Mouse (Mus musculus): ENCODE measurements around the gene Prkd1. TPM values are rescaled to one million over a fixed set of nuclear protein-coding genes. Genes with fewer than 3 reads are reported as not detected.

The Prkd1 gene
- polyA plus RNA-seq, 1 experiment from 2014 or later, result 5.5 TPM

- 67% methylated on average over 1 of the region's 1 CpGs for WGBS
Measured at GRCm38 (mm10) chr12:50599370-50599769, 49.5 kb downstream of the Prkd1 start.

GRCm38 (mm10) chr12:50598053-50598988 lies 50.6 kb downstream of the Prkd1 start:
- 53% methylated on average over 9 of the region's 9 CpGs for WGBS
- ATAC-seq (ENCODE audit: borderline replicate concordance, extremely low read depth, low FRiP score, low TSS enrichment), result no peak
- Histone ChIP-seq H3K27ac (no peak overlapping the region), H3K36me3 (no peaks in the 10 kb centered on the region), H3K4me2 (no peak overlapping the region), H3K4me1 (0 out of 2 replicates have a peak, but pooled peaks cover 3% of the 10 kb centered on the region), H3K9me3 (no peaks in the 10 kb centered on the region), H3K4me3 (no peak overlapping the region), H3K27me3 (no peaks in the 10 kb centered on the region), H3K9ac (no peak overlapping the region)

More at GRCm38 (mm10) chr12:50599370-50599769, 49.5 kb downstream of the Prkd1 start:
- Histone ChIP-seq H3K4me1 (0 out of 2 replicates have a peak, but pooled peaks cover 3% of the 10 kb centered on the region), H3K36me3 (no peaks in the 10 kb centered on the region), H3K9ac (no peak overlapping the region), H3K4me2 (no peak overlapping the region), H3K27ac (no peak overlapping the region), H3K27me3 (no peaks in the 10 kb centered on the region), H3K9me3 (no peaks in the 10 kb centered on the region), H3K4me3 (no peak overlapping the region)
- ATAC-seq (ENCODE audit: borderline replicate concordance, extremely low read depth, low FRiP score, low TSS enrichment), result peak; percentile 64; the same call in 1 of the 2 replicates

GRCm38 (mm10) chr12:50597467-50597866 lies 51.4 kb downstream of the Prkd1 start:
- no peaks in the 10 kb centered on the region for H3K27me3 ChIP-seq
- no peaks in the 10 kb centered on the region for H3K36me3 ChIP-seq
- no peak overlapping the region for H3K9ac ChIP-seq
- no peak overlapping the region for H3K4me2 ChIP-seq
- 0 out of 2 replicates have a peak, but pooled peaks cover 3% of the 10 kb centered on the region for H3K4me1 ChIP-seq
- H3K27ac ChIP-seq, result no peak overlapping the region
- H3K4me3 ChIP-seq, result no peak overlapping the region
- no peaks in the 10 kb centered on the region for H3K9me3 ChIP-seq
- WGBS, result 88% methylated on average over 4 of the region's 4 CpGs
- no peak for ATAC-seq (ENCODE audit: borderline replicate concordance, extremely low read depth, low FRiP score, low TSS enrichment)

- Histone ChIP-seq H3K27me3 (no peaks in the 10 kb centered on the region), H3K9ac (no peak overlapping the region), H3K36me3 (no peaks in the 10 kb centered on the region), H3K4me1 (0 out of 2 replicates have a peak, but pooled peaks cover 3% of the 10 kb centered on the region), H3K27ac (no peak overlapping the region), H3K4me3 (no peak overlapping the region), H3K9me3 (no peaks in the 10 kb centered on the region), H3K4me2 (no peak overlapping the region)
- no peak for ATAC-seq (ENCODE audit: borderline replicate concordance, extremely low read depth, low FRiP score, low TSS enrichment)
- WGBS, result 70% methylated on average over 5 of the region's 5 CpGs
Measured at GRCm38 (mm10) chr12:50595777-50596176, 53.1 kb downstream of the Prkd1 start.

- H3K27me3 ChIP-seq, result no peaks in the 10 kb centered on the region
- no peak overlapping the region for H3K9ac ChIP-seq
- H3K9me3 ChIP-seq, result no peaks in the 10 kb centered on the region
- 51% methylated on average over 6 of the region's 6 CpGs for WGBS
- H3K4me3 ChIP-seq, result no peak overlapping the region
- 0 out of 2 replicates have a peak, but pooled peaks cover 3% of the 10 kb centered on the region for H3K4me1 ChIP-seq
- ATAC-seq (ENCODE audit: borderline replicate concordance, extremely low read depth, low FRiP score, low TSS enrichment), result no peak
- H3K36me3 ChIP-seq, result no peaks in the 10 kb centered on the region
- no peak overlapping the region for H3K27ac ChIP-seq
- H3K4me2 ChIP-seq, result no peak overlapping the region
Measured at GRCm38 (mm10) chr12:50594506-50594905, 54.4 kb downstream of the Prkd1 start.

GRCm38 (mm10) chr12:50593481-50593880 lies 55.4 kb downstream of the Prkd1 start:
- Histone ChIP-seq H3K9me3 (no peaks in the 10 kb centered on the region), H3K9ac (no peak overlapping the region), H3K36me3 (no peaks in the 10 kb centered on the region), H3K27me3 (no peaks in the 10 kb centered on the region), H3K4me1 (0 out of 2 replicates have a peak, but pooled peaks cover 3% of the 10 kb centered on the region), H3K4me2 (no peak overlapping the region), H3K4me3 (no peak overlapping the region), H3K27ac (no peak overlapping the region)
- 55% methylated on average over 2 of the region's 2 CpGs for WGBS
- ATAC-seq (ENCODE audit: borderline replicate concordance, extremely low read depth, low FRiP score, low TSS enrichment), result no peak

- Histone ChIP-seq H3K9ac (no peak overlapping the region), H3K4me3 (no peak overlapping the region), H3K27me3 (no peaks in the 10 kb centered on the region), H3K4me2 (no peak overlapping the region), H3K27ac (no peak overlapping the region), H3K36me3 (no peaks in the 10 kb centered on the region), H3K9me3 (no peaks in the 10 kb centered on the region), H3K4me1 (no peaks in the 10 kb centered on the region)
- WGBS, result 55% methylated on average over 6 of the region's 6 CpGs
- ATAC-seq (ENCODE audit: borderline replicate concordance, extremely low read depth, low FRiP score, low TSS enrichment), result no peak
Measured at GRCm38 (mm10) chr12:50588137-50588761, 60.6 kb downstream of the Prkd1 start.

GRCm38 (mm10) chr12:50565198-50565597 lies 83.7 kb downstream of the Prkd1 start:
- Histone ChIP-seq H3K4me1 (no peaks in the 10 kb centered on the region), H3K36me3 (no peaks in the 10 kb centered on the region), H3K27ac (no peak overlapping the region), H3K4me3 (no peak overlapping the region), H3K4me2 (no peak overlapping the region), H3K27me3 (no peaks in the 10 kb centered on the region), H3K9me3 (no peaks in the 10 kb centered on the region), H3K9ac (no peak overlapping the region)
- ATAC-seq (ENCODE audit: borderline replicate concordance, extremely low read depth, low FRiP score, low TSS enrichment), result no peak
- WGBS, result 47% methylated on average over 1 of the region's 1 CpGs

- Histone ChIP-seq H3K9me3 (no peaks in the 10 kb centered on the region), H3K4me1 (no peaks in the 10 kb centered on the region), H3K4me3 (no peak overlapping the region), H3K27me3 (no peaks in the 10 kb centered on the region), H3K36me3 (no peaks in the 10 kb centered on the region), H3K9ac (no peak overlapping the region), H3K27ac (no peak overlapping the region), H3K4me2 (no peak overlapping the region)
- WGBS, result 57% methylated on average over 1 of the region's 1 CpGs
- no peak for ATAC-seq (ENCODE audit: borderline replicate concordance, extremely low read depth, low FRiP score, low TSS enrichment)
Measured at GRCm38 (mm10) chr12:50560536-50560935, 88.4 kb downstream of the Prkd1 start.

- Histone ChIP-seq H3K4me1 (no peaks in the 10 kb centered on the region), H3K9me3 (no peaks in the 10 kb centered on the region), H3K27ac (no peak overlapping the region), H3K9ac (no peak overlapping the region), H3K4me2 (no peak overlapping the region), H3K4me3 (no peak overlapping the region), H3K36me3 (no peaks in the 10 kb centered on the region), H3K27me3 (no peaks in the 10 kb centered on the region)
- ATAC-seq (ENCODE audit: borderline replicate concordance, extremely low read depth, low FRiP score, low TSS enrichment), result no peak
- WGBS, result 34% methylated on average over 4 of the region's 4 CpGs
Measured at GRCm38 (mm10) chr12:50558231-50558630, 90.7 kb downstream of the Prkd1 start.

GRCm38 (mm10) chr12:50554214-50554613 lies 94.7 kb downstream of the Prkd1 start:
- H3K36me3 ChIP-seq, result no peaks in the 10 kb centered on the region
- H3K4me1 ChIP-seq, result no peaks in the 10 kb centered on the region
- H3K4me2 ChIP-seq, result no peak overlapping the region
- no peak for ATAC-seq (ENCODE audit: borderline replicate concordance, extremely low read depth, low FRiP score, low TSS enrichment)
- no peak overlapping the region for H3K4me3 ChIP-seq
- H3K27ac ChIP-seq, result no peak overlapping the region
- H3K27me3 ChIP-seq, result no peaks in the 10 kb centered on the region
- WGBS, result 23% methylated on average over 3 of the region's 3 CpGs
- no peaks in the 10 kb centered on the region for H3K9me3 ChIP-seq
- no peak overlapping the region for H3K9ac ChIP-seq
